Mouse (Mus musculus) midbrain, embryonic 11.5 days (tissue): ENCODE measurements around the gene Itpkb. TPM values are rescaled to one million over a fixed set of nuclear protein-coding genes. Genes with fewer than 3 reads are reported as not detected.
A peak's percentile ranks its signal among the peaks of the same experiment; 100 is the strongest.
"Not testable (repeated sequence)": the region's sequence is repeated elsewhere in the genome, so short reads cannot be mapped to it uniquely, and the experiment has no call there.

Experiments
- ATAC-seq: fragments of 200-750 bp; cut with Nextera tagmentation; 2 replicates; pipeline ENCODE4 v1.8.0; 2017; ENCODE audit warnings: moderate TSS enrichment, moderate library complexity; ENCODE audit not compliant: low FRiP score
- DNase-seq: peaks from one replicate; pipeline ENCODE4 v3.0.0; 2015; ENCODE audit warnings: low spot score; ENCODE audit errors: missing footprints
- H3K27ac ChIP-seq: fragments of 300-500 bp; sonication (generic); 2 replicates; pipeline ENCODE4 v1.5.1; 2014; ENCODE audit warnings: low read depth, low read length
- H3K27me3 ChIP-seq: fragments of 300-500 bp; sonication (generic); 2 replicates; pipeline ENCODE4 v1.6.1; 2014; ENCODE audit warnings: mild to moderate bottlenecking, low read length, moderate library complexity, mixed read lengths; ENCODE audit not compliant: control insufficient read depth, insufficient read depth
- H3K36me3 ChIP-seq: fragments of 300-500 bp; sonication (generic); 2 replicates; pipeline ENCODE4 v1.6.1; 2014; ENCODE audit warnings: mild to moderate bottlenecking, low read length, moderate library complexity, mixed read lengths; ENCODE audit not compliant: control insufficient read depth, insufficient read depth
- H3K4me1 ChIP-seq: fragments of 300-500 bp; sonication (generic); 2 replicates; pipeline ENCODE4 v1.6.1; 2014; ENCODE audit warnings: low read length; ENCODE audit not compliant: control insufficient read depth, insufficient read depth
- H3K4me2 ChIP-seq: fragments of 300-500 bp; sonication (generic); 2 replicates; pipeline ENCODE4 v1.6.1; 2014; ENCODE audit warnings: mild to moderate bottlenecking, moderate library complexity
- H3K4me3 ChIP-seq: fragments of 300-500 bp; sonication (generic); 2 replicates; pipeline ENCODE4 v1.5.1; 2014; ENCODE audit warnings: low read depth, low read length
- H3K9ac ChIP-seq: fragments of 300-500 bp; sonication (generic); 2 replicates; pipeline ENCODE4 v1.6.1; 2014; ENCODE audit warnings: low read length
- H3K9me3 ChIP-seq: fragments of 300-500 bp; sonication (generic); 2 replicates; pipeline ENCODE4 v1.6.1; 2016; ENCODE audit warnings: low read length; ENCODE audit not compliant: control insufficient read depth
- WGBS: fragments of 180-500 bp; shearing (Covaris S2); extraction: QIAGEN DNeasy Blood & Tissue Kit; methylation state at CpG from one replicate; pipeline ENCODE4 v1.1.7; 2014; 5-methylcytosine and 5-hydroxymethylcytosine counted together
- polyA plus RNA-seq: library from polyadenylated mRNA; unstranded; fragments of >200 nt; fragmentation: Nextera tagmentation; extraction: Ambion mirVana; gene quantifications from 2 replicates; pipeline ENCODE4 v1.2.1, GENCODE M21; 2014

Gene Itpkb
- polyA plus RNA-seq, 1 experiment from 2014 or later, result 1.9 TPM

DNA sequence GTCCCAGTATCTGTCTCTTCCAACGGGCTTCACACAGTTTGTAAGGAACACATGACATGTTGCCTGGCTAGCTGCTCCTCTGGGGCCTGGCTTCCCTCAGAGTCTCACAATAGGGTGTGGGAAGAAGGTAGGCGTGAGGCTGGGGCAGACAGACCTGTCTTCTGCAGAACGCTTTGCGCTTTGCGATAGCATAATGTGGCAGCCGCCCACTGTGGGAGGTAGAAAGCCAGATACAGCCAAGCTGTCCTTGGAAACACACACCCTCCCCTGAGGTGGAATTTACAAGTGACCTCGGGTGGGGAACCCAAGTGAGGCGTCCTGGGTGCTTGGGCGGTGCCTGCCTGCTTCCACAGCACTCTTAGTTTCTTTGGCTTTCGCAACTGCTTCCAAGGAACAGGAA lies 54.2 kb downstream of the Itpkb start:
- H3K4me3 ChIP-seq, result no peak overlapping the region
- H3K4me2 ChIP-seq, result no peak overlapping the region
- no peaks in the 10 kb centered on the region for H3K36me3 ChIP-seq
- H3K4me1 ChIP-seq, result peaks cover 5% of the 10 kb centered on the region; the same call in 1 of the 2 replicates
- WGBS, result 77% methylated on average over 10 of the region's 10 CpGs
- H3K9ac ChIP-seq, result no peak overlapping the region
- ATAC-seq (no peak), DNase-seq (no peak)
- H3K9me3 ChIP-seq, result no peaks in the 10 kb centered on the region
- H3K27me3 ChIP-seq, result no peaks in the 10 kb centered on the region
- no peak overlapping the region for H3K27ac ChIP-seq

DNA sequence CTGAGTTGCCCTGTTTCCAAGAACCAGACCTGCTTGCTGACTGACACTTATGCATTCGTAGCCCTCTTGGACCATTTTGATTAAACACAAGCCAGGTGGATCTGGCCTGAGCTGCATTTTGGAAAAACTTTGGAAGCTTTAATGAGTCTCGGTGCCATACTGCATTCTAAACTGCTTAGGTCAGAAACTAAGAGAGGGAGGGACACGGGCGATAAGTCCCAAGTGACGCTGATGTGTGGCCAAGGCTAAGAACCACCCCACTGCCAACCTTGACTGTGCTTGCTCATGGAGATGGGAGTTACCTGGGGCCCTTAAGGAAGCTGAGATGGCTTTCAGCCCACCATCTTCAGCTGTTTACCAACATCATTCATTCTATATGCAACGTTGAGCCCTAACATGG lies 55.0 kb downstream of the Itpkb start:
- DNase-seq, result no peak
- WGBS, result 89% methylated on average over 6 of the region's 6 CpGs
- H3K27me3 ChIP-seq, result no peaks in the 10 kb centered on the region
- no peak overlapping the region for H3K9ac ChIP-seq
- peaks cover 5% of the 10 kb centered on the region; the same call in 1 of the 2 replicates for H3K4me1 ChIP-seq
- H3K27ac ChIP-seq, result no peak overlapping the region
- ATAC-seq, result no peak
- H3K4me2 ChIP-seq, result no peak overlapping the region
- H3K9me3 ChIP-seq, result no peaks in the 10 kb centered on the region
- H3K36me3 ChIP-seq, result no peaks in the 10 kb centered on the region
- no peak overlapping the region for H3K4me3 ChIP-seq

DNA sequence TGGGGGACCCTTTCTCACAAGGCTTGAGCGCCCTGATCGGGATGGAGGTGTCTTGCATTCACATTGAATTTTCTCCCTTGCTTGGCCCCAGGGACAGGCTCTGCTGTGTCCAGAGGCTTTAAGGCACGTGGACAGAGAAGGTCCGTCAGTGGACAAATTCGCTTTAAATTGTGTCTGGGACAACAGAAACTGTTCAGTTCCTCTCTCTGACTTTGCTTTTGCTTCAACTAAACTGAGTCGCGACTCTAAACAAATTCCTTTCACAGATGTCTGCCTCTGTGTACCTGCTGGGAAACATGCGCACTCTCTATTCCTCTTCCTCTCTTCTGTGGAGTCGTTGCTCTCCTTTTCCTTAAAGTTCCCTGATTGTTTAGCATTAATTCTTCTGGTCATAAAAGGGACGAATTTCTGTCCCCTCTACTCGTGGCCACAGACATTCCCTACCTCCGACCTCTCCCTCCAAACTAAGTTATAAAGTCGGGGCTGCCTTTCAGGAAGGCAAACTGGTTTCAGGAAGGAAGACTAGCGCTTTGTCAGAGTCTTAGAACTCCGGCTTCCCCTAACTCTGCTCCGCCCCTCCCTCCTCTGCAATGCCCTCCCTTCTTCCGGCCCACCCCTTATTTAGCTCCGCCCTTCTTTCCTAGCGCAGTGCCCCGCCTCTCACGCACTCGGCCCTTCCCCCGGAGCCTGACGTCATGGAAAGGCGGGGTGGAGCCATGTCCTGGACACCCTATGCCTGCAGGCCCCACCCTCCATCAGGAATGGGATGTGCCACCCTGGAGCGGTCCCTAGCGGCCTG lies 56.9 kb downstream of the Itpkb start:
- no peaks in the 10 kb centered on the region for H3K27me3 ChIP-seq
- H3K9me3 ChIP-seq, result no peaks in the 10 kb centered on the region
- peak overlapping the region; percentile 39 for H3K4me3 ChIP-seq
- ATAC-seq (peak; percentile 99), DNase-seq (peak; percentile 100)
- no peaks in the 10 kb centered on the region for H3K36me3 ChIP-seq
- peak overlapping the region; percentile 65 for H3K9ac ChIP-seq
- peak overlapping the region; percentile 41 for H3K27ac ChIP-seq
- WGBS, result 2% methylated on average over 27 of the region's 27 CpGs
- H3K4me1 ChIP-seq, result peaks cover 5% of the 10 kb centered on the region; the same call in 1 of the 2 replicates
- peak overlapping the region; percentile 70 for H3K4me2 ChIP-seq

DNA sequence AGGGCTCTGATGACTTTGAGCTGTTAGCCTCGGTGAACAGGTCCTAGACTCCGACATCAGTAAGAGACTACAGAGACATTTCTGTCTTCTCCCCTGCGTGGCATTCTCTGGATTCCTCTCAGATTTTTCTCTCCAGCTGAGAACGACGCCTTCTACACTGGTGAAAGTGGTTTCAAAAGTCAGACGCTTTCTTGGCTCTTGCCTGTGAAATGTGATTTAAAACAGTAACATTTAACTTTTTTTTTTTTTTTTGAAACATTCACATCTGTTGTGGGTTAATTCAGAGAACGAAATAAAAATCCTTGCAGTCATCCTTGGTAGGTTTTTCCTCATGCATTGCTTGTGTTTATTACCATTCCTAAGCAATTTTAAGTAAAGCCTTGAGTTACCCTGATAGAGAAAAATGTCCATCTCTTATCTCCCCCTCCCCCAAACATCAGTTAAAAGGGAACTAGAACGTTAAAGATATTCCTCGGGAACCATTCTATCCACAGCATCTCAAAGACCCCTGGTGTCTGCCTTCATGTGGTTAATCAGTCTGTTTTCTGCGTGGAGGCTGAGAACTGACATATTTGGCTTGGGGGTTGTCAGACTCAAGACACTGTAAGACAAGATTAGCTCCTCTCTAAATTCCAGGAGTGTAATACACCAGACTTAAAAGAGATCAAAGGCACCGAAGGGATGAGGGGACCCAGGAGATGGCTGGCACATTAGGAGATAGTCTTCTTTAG lies 57.6 kb downstream of the Itpkb start:
- DNase-seq, result no peak
- H3K9ac ChIP-seq, result no peak overlapping the region; the same call in 1 of the 2 replicates
- WGBS, result 17% methylated on average over 11 of the region's 11 CpGs
- H3K27ac ChIP-seq, result no peak overlapping the region
- no peaks in the 10 kb centered on the region for H3K9me3 ChIP-seq
- ATAC-seq, result no peak
- peaks cover 5% of the 10 kb centered on the region; the same call in 1 of the 2 replicates for H3K4me1 ChIP-seq
- peak overlapping the region; percentile 39 for H3K4me3 ChIP-seq
- H3K27me3 ChIP-seq, result no peaks in the 10 kb centered on the region
- peak overlapping the region; percentile 70 for H3K4me2 ChIP-seq
- no peaks in the 10 kb centered on the region for H3K36me3 ChIP-seq

DNA sequence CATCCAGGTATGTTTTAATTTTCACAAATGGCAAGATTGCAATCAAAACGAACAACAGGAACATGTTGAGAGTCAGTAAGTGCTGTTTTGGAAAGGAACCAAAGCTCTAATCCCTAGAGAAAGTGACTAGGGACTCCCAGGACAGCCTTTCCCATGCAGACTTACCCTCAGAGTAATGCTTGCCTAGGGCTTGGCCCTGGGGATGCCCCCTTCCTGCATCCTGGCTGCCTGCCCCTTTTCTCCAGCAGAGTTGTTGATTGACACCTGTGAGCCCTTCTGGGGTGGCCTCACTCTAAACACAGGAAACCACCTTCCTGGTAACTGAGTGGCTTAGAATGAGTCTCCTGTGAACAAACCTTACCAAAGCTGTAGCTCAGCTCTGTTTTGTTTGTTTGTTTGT lies 58.2 kb downstream of the Itpkb start:
- no peaks in the 10 kb centered on the region for H3K9me3 ChIP-seq
- H3K4me1 ChIP-seq, result peaks cover 5% of the 10 kb centered on the region; the same call in 1 of the 2 replicates
- no peak overlapping the region for H3K27ac ChIP-seq
- DNase-seq (no peak), ATAC-seq (no peak)
- 64% methylated on average over 1 of the region's 1 CpGs for WGBS
- H3K27me3 ChIP-seq, result no peaks in the 10 kb centered on the region
- no peak overlapping the region for H3K4me3 ChIP-seq
- H3K9ac ChIP-seq, result no peak overlapping the region
- H3K36me3 ChIP-seq, result no peaks in the 10 kb centered on the region
- H3K4me2 ChIP-seq, result no peak overlapping the region

DNA sequence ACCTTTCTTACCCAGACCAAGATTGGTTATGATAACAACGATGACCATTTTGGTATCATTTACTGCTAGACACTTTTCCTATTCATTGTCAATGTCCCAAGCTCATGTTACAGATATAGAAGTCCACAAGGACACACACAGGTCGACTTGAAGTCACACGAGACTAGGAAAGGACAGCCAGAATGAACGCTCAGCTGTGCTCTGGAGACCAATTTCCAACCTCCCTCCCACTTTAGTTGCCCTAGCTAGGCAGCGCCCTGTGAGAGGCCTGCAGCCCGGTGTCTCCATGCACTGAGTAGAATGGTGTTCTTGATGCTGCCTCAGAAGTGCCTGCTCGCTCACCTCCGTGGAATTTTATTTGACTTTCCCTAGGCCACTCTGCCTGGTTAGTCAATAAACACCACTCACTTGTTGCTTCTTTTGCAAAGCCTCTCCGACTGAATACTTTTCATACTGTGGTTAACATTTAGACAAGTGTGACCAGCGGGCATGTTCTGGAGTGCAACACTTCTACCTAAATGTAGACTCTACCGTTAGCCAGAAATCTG lies 59.0 kb downstream of the Itpkb start:
- H3K4me3 ChIP-seq, H3K4me1 ChIP-seq, H3K27ac ChIP-seq, H3K9me3 ChIP-seq, H3K27me3 ChIP-seq, H3K36me3 ChIP-seq, H3K4me2 ChIP-seq, H3K9ac ChIP-seq, ATAC-seq, DNase-seq: not testable (repeated sequence)
- WGBS, result 90% methylated on average over 11 of the region's 11 CpGs

DNA sequence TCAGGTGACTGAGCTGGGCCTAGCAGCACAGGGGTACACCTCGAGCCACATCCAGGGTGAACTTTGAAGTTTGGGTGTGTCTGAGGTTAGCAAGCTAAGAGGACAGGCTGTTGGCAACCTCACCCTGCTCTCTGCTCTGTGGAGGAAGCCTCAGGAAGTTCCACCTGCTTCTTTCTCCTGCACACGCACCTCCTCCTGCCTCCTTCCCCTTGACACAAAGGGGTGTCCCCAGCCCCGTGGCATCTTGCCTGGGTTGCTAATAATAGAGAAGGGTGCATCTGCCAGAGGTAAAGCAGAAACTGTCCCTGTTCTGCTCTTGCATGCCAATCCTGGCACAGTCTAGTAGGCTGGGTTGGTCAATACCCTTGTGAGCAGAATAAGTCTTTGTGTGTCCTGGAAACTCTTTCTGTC lies 60.0 kb downstream of the Itpkb start:
- H3K4me1 ChIP-seq, result peaks cover 5% of the 10 kb centered on the region; the same call in 1 of the 2 replicates
- H3K27me3 ChIP-seq, result no peaks in the 10 kb centered on the region
- H3K9me3 ChIP-seq, result no peaks in the 10 kb centered on the region
- H3K4me2 ChIP-seq, result no peak overlapping the region
- H3K4me3 ChIP-seq, result no peak overlapping the region
- H3K27ac ChIP-seq, result no peak overlapping the region
- no peak for DNase-seq
- ATAC-seq, result no peak
- H3K36me3 ChIP-seq, result no peaks in the 10 kb centered on the region
- 76% methylated on average over 3 of the region's 3 CpGs for WGBS
- H3K9ac ChIP-seq, result no peak overlapping the region

DNA sequence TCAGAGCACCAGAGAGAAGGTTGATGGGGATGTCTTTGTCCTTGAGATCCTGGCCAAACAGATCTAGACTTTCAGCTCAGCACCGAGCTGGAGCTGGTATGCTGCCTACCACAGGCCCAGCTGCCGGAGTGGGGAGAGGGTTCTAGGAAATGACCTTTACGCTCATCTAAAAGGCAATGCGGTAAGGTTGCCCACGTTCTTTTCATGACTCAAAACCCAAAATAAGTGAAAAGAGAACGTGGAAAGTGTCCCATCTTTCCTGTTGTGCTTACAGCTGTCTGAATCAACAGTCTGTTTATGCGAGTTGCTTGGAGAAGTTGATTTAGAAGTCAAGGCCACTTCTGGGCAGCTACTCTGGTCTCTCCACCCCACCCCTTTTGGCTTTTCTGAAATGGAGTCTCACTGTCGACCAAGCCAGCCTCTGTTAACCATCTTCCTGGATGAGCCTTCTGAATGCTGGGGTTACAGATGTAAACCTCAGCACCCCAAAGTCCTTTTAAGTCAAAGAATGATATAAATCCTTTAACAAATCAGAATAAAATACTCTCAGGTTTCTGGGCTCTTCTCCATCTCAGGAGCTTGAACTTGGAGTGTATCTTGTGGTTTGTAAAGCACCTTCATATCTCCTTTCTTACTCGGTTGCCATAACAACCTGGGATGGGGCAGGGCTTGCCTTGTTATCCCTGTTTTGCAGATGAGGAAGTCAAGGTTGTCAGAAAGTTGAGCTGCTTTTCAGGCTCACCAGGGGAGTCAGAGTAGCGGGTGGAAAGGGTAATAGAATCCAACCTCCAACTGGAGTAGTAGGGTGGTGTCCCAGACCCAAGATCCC lies 60.7 kb downstream of the Itpkb start:
- Histone ChIP-seq H3K9me3 (no peaks in the 10 kb centered on the region), H3K4me2 (no peak overlapping the region), H3K4me3 (no peak overlapping the region), H3K4me1 (peaks cover 5% of the 10 kb centered on the region; the same call in 1 of the 2 replicates), H3K36me3 (no peaks in the 10 kb centered on the region), H3K9ac (no peak overlapping the region), H3K27ac (no peak overlapping the region), H3K27me3 (no peaks in the 10 kb centered on the region)
- ATAC-seq (no peak), DNase-seq (no peak)
- 80% methylated on average over 10 of the region's 10 CpGs for WGBS
